Mouse (Mus musculus): Measurements from ENCODE around the gene Cdk2ap2. TPM values are rescaled to one million over a fixed set of nuclear protein-coding genes. Genes with fewer than 3 reads are reported as not detected.

Gene Cdk2ap2
- total RNA-seq, 1 experiment from 2014 or later = 84.7 TPM

DNA sequence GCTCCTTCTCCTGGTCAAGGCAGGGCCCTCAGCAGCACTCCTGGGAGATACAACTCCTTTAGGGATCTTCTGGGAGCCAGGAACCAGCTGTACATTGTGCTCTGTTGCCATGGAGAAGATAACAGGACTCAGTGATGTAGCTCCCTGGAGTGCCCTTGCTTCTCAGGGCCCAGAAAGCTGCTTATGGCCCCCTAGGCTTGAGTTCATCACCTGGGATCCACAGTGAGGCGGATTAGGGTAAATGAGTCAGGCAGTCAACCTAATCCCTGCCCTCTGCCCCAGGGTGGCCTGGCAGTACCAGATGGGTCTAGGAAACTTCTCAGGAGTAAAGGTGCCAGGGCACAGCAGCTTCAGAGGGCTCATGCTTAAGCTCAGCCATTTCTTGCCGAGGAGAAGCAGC lies 42.5 kb downstream of the Cdk2ap2 start, which contains the start of gene Gpr152:
Gene Gpr152, plus strand, starts transcription at position 342 of the 400 bp plus-strand sequence.
- no peak for DNase-seq

DNA sequence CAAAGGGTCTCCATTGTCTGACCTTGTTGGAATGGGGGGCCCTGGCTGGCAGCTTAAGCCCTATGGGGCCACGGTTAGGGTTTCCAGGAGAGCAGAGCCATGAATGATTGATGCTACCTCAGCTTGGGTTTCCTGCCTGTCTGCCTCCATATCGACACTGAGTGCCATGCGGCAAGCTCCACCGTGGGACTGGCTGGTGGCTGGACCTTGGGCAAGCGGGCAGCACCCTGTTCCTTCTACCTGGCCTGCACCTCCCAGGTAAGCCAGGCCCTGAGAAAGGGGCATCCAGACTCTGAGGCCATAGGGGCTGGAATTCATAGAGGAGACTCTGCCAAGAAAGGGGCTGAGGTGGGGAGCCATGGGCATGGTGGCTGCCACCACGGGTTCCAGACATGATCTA lies 43.2 kb downstream of the Cdk2ap2 start:
- no peak for DNase-seq

DNA sequence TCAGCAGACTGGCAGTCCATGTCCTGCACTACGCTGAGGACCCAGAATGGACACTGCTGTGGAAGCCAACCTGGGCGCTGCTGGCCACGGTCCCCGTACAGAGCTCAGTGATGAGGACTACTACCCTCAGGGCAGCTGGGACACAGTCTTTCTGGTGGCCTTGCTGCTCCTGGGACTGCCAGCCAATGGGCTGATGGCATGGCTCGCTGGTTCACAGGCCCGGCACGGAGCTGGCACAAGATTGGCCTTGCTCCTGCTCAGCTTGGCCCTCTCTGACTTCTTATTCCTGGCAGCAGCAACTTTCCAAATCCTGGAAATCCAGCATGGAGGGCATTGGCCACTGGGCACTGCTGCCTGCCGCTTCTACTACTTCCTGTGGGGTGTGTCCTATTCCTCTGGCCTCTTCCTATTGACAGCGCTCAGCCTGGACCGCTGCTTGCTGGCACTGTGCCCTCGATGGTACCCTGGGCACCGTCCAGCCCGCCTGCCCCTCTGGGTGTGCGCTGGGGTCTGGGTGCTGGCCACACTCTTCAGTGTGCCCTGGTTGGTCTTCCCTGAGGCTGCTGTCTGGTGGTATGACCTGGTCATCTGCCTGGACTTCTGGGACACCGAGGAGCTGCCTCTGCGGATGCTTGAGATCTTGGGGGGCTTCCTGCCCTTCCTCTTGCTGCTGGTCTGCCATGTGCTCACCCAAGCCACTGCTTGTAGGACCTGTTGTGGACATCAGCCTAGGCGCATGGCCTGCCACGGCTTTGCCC lies 45.6 kb downstream of the Cdk2ap2 start:
- no peak for DNase-seq

DNA sequence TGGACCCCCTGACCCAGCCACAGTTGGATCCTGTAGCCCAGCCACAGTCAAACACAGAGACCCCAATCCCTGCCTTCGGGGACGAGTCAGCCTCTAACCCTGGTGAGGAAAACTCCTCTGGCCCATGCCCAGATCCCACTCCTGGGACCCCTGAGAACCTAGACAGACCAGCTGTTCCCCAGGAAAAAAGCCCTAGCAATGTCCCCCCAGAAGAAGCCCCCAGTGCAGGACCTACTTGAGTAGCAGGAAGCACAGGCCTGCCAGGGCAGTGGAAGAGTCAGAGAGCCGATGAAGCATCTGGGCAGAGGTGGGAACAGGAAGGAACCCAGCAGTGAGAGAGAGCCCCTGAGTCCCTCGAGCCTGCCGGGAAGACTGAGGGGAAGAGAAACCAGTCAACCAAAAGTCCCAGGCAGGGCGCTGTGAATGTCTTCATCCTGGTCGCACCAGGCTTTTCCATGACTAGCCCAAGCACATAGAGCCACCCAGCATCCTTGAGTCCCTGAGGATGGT lies 46.8 kb downstream of the Cdk2ap2 start, which contains the start of gene Cabp4:
Gene Cabp4, minus strand, starts transcription at position 275 of the 510 bp plus-strand sequence.
- DNase-seq = no peak

DNA sequence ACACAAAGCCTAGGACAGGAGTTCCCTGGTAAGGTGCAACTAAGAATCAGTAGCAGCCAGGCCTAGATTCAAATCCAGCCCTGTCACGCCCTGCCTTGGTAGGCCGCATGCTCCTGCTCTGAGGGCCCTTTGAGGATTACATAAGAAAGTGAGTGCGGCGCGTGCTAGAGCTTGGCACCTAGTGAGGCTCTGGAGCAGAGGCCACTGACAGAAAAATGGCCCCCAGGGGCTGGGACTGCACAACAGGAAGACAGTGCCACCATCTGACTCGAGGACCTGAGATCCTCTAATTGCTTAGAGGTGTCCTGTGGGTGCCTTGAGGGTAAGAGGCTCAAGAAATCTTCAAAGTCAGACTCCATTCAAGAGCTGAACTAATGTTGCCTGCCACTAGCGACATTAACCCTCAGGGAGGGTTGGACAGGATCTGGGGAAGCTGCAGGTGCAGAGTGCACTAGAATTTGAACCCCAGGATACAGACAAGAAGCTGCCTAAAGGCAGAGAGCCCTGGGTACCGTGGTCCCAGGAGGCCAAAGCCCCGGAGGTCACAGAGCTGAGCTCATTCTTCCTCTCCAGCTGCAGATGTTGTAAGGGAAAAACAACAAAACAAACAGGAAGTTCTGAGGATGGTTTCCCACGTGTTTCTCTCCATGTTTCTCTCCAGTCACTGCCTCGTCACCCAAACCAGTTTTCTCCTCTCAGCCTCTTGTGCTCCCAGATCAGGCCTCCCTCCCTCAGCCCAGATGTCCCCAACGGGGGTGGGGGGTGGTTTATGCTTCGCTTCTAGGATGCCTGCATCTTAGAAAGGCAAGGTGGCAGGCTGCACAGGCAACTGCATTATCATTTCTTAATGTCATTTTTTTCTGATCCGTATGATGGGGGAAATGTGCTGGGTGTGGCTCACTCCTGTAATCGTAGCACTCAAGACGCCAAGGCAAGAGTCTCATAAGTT lies 47.8 kb downstream of the Cdk2ap2 start:
- no peak for DNase-seq

- DNase-seq = no peak
These were observed 49.0 kb downstream of the Cdk2ap2 start for GRCm38 (mm10) chr19:4145936-4146335.

DNA sequence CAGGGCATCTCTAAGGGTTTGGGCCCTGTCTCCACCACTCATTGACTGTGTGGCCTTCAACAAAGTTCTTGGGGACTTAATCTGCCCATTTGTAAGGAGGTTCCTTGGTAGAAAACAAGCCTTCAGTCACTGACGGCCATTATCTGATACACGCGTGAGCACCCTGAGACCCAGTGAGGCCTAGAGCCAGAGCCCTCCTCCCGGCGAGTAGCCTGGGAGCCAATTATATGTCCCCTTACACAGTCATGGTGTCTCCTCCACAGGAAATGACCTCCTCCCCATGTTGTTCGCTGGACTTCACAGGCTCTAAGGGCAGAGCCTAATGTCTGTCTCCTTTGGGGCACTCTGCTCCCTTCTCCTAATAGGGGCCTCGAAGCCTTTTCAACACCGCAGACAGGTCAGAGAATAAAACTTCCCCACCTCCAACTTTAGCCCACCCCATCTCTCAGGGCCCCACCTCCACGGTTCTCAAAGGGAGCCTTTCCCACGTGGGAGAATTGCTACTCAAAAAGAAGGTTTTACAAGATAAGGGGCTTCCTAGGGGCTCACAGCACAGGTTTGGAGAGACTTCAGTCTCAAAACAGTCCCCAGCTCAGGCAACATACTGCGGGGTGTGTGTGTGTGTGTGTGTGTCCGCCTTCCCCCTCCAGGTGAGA lies 49.5 kb downstream of the Cdk2ap2 start:
- DNase-seq = no peak

DNA sequence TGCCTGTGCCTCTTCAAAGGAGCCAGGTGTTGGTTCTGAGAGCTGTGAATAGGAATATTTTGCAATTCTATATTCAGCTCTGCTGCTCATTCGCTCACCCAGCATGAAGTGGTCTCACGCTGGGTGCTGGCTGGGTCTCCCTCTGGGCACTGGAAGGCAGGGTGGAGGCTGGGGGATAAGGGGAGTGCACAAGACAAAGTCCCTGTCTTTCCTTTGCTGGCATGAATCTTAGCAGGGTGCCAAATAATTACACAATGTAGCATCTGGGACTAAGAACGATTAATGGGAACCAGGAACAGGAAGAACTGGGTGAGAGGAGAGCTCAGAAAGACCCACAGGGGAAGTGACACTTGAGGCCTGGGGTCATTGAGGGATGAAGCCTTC lies 50.0 kb downstream of the Cdk2ap2 start:
- no peak for DNase-seq

GRCm38 (mm10) chr19:4147782-4148490 lies 51.0 kb downstream of the Cdk2ap2 start:
- no peak for DNase-seq

DNA sequence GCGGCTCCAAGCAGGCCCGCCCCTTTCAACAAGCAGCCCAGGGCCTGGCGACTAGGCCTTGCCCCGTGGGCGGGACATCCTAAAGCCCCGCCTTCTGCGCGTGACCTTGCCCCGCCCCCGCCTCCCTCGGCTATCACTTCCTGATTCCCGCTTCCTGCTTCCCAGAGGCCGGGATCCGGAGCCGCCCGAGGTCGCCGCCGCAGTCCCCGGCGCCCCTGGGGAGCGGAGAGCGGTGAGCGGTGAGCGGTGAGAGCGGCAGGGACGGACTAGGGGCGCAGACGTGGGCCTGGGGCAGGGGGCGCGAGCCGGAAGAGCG lies 51.5 kb downstream of the Cdk2ap2 start, which contains the start of gene Coro1b:
Gene Coro1b, plus strand, starts transcription at position 129 of the 316 bp plus-strand sequence.
- peak; percentile 98 for DNase-seq

Other genes starting within 250 kb of the Cdk2ap2 start
- gene Chka, start 245.4 kb upstream of the Cdk2ap2 start, total RNA-seq (2021) = 72.2 and 82.8 TPM in 2 replicates
- gene Tcirg1, start 190.0 kb upstream of the Cdk2ap2 start, total RNA-seq (2021) = 83.9 and 87.0 TPM in 2 replicates
- gene Ndufs8, start 184.4 kb upstream of the Cdk2ap2 start, total RNA-seq (2021) = 338 and 341 TPM in 2 replicates
- 131 and 209 TPM in 2 replicates for gene Aldh3b1, start 167.4 kb upstream of the Cdk2ap2 start, total RNA-seq (2021)
- 46.5 and 69.6 TPM in 2 replicates for gene Unc93b1, start 162.0 kb upstream of the Cdk2ap2 start, total RNA-seq (2021)
- 0.48 and 1.3 TPM in 2 replicates for gene Aldh3b3, start 138.5 kb upstream of the Cdk2ap2 start, total RNA-seq (2021)
- gene Aldh3b2, start 124.9 kb upstream of the Cdk2ap2 start, total RNA-seq (2021) = 10.0 and 11.6 TPM in 2 replicates
- gene Acy3, start 110.6 kb upstream of the Cdk2ap2 start, total RNA-seq (2021) = 18.5 and 27.6 TPM in 2 replicates
- not detected in 2 replicates for gene Tbx10, start 104.4 kb upstream of the Cdk2ap2 start, total RNA-seq (2021)
- gene Nudt8, start 96.6 kb upstream of the Cdk2ap2 start, total RNA-seq (2021) = 18.7 and 24.8 TPM in 2 replicates
- 1.3 and 1.7 TPM in 2 replicates for gene Gm49405, start 96.6 kb upstream of the Cdk2ap2 start, total RNA-seq (2021)
- 0.76 and 2.4 TPM in 2 replicates for gene Doc2g, start 93.9 kb upstream of the Cdk2ap2 start, total RNA-seq (2021)
- gene Ndufv1, start 84.4 kb upstream of the Cdk2ap2 start, total RNA-seq (2021) = 244 and 297 TPM in 2 replicates
- gene Gstp1, start 59.2 kb upstream of the Cdk2ap2 start, total RNA-seq (2021) = 383 and 392 TPM in 2 replicates
- gene Gstp2, start 51.2 kb upstream of the Cdk2ap2 start, total RNA-seq (2021) = 58.6 and 65.7 TPM in 2 replicates
- 0.76 and 5.2 TPM in 2 replicates for gene Gstp3, start 37.6 kb upstream of the Cdk2ap2 start, total RNA-seq (2021)
- gene Cabp2, start 15.6 kb upstream of the Cdk2ap2 start, total RNA-seq (2021) = not detected in 2 replicates
- gene Pitpnm1, start 2.8 kb downstream of the Cdk2ap2 start, total RNA-seq (2021) = 54.8 and 73.7 TPM in 2 replicates
- gene Aip, start 28.7 kb downstream of the Cdk2ap2 start, total RNA-seq (2021) = 108 and 117 TPM in 2 replicates
- gene Gpr152, start 42.6 kb downstream of the Cdk2ap2 start, total RNA-seq (2021) = 0.12 TPM in 1 of 2 replicates, not detected in the other
- 0.94 and 1.3 TPM in 2 replicates for gene Cabp4, start 46.9 kb downstream of the Cdk2ap2 start, total RNA-seq (2021)
- gene Coro1b, start 51.4 kb downstream of the Cdk2ap2 start, total RNA-seq (2021) = 179 and 226 TPM in 2 replicates
- 3.9 and 6.0 TPM in 2 replicates for gene Ptprcap, start 56.4 kb downstream of the Cdk2ap2 start, total RNA-seq (2021)
- 48.8 and 52.6 TPM in 2 replicates for gene Rps6kb2, start 66.2 kb downstream of the Cdk2ap2 start, total RNA-seq (2021)
- 2.6 and 4.1 TPM in 2 replicates for gene Carns1, start 78.3 kb downstream of the Cdk2ap2 start, total RNA-seq (2021)
- gene Tbc1d10c, start 94.1 kb downstream of the Cdk2ap2 start, total RNA-seq (2021) = 1.0 TPM in 1 of 2 replicates, not detected in the other
- gene Ppp1ca, start 94.9 kb downstream of the Cdk2ap2 start, total RNA-seq (2021) = 373 and 392 TPM in 2 replicates
- gene Rad9a, start 104.5 kb downstream of the Cdk2ap2 start, total RNA-seq (2021) = 10.1 and 10.8 TPM in 2 replicates
- 11.0 and 14.5 TPM in 2 replicates for gene Clcf1, start 117.1 kb downstream of the Cdk2ap2 start, total RNA-seq (2021)
- gene AC109138.7, start 117.2 kb downstream of the Cdk2ap2 start, total RNA-seq (2021) = not detected in 2 replicates
- 56.8 and 60.4 TPM in 2 replicates for gene Pold4, start 134.7 kb downstream of the Cdk2ap2 start, total RNA-seq (2021)
- gene Ssh3, start 172.0 kb downstream of the Cdk2ap2 start, total RNA-seq (2021) = 35.6 and 52.3 TPM in 2 replicates
- 4.3 and 4.9 TPM in 2 replicates for gene Ankrd13d, start 186.0 kb downstream of the Cdk2ap2 start, total RNA-seq (2021)
- 45.8 and 59.4 TPM in 2 replicates for gene Grk2, start 209.0 kb downstream of the Cdk2ap2 start, total RNA-seq (2021)

All from adrenal gland, postnatal 25 days (tissue).